Mouse (Mus musculus) retina, postnatal 7 days (tissue): Measurements from ENCODE around the gene Dsn1.
A peak's percentile ranks its signal among the peaks of the same experiment; 100 is the strongest.

Experiments used
- DNase-seq: peaks from one replicate; pipeline ENCODE4 v3.0.0-alpha.2; 2012; ENCODE audit warnings: low read depth, low spot score

Dsn1 gene

DNA sequence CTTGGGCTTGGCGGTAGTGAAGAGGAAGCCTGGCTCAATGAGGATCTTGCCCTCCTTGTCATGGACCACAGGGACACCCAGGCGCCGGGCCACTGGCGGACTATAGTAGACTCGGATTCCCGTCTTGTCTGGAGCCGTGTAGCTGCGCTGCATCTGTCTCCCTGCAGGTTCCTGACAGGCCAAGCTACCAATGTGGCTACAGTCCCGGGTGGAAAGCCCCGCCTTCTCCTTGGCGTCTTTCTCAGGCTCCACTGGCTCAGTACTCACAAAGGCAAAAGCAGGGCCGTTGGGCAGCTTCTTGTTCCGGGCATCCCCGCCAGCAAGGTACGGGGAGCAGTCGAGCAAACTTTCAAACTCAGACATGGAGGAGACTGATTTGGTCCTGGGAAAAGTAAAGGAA lies 14.2 kb upstream of the Dsn1 start:
- DNase-seq: no peak

- no peak for DNase-seq
Observed at GRCm38 (mm10) chr2:157019228-157019627, 12.3 kb upstream of the Dsn1 start.

DNA sequence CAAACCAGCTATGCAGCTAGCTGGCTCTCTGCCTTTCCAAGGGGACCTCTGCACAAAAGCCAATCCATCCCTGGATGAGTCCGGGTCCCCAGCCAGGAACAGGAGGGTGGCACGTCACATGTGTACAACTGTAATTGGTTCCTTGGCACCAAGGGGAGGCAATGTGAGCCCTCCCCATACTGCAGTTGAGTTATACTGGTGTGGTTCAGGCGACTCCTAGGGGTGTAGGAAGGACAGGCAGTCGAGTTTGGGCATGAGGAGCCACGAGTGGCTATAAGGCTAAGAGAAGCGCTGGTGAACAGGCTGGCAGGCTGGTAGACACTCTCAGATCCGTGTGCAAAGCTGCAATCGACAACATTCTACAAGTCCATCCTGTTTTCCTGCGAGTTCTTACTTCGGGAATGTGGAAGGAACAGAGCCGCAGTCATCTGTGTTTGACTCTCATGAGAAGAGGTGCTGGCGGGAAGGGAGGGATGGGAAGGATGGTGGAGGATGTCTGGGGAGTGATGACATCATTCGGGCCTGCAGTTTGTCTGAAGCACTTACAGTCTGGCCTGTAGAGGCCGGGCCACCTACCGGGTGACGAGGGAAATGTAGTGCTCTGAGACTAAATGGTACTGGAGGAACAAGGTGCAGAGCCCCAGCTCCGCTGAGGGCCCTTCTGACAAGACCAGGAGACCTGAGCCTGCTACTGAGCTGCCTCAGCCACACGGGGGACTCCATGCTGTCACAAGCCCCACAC lies 9.7 kb upstream of the Dsn1 start:
- no peak for DNase-seq

DNA sequence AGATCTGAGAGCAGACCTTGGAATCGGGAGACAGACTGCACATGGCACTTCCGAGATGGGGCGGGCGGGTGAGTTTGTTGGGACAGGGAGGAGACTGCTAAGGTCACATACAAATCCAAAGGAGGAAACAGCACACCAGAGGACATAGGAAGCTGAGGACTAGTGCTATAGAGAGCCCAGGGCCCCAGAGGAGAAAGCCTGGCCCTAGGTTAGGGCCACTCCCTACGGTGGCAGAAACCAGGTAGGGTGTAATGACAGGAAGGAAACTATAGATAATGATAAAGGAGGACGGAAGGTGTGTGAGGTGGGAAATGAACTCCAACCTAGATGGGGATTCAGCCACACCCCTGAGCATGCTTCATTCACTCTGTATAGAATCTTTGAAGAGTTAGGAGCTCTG lies 5.4 kb upstream of the Dsn1 start:
- no peak for DNase-seq

DNA sequence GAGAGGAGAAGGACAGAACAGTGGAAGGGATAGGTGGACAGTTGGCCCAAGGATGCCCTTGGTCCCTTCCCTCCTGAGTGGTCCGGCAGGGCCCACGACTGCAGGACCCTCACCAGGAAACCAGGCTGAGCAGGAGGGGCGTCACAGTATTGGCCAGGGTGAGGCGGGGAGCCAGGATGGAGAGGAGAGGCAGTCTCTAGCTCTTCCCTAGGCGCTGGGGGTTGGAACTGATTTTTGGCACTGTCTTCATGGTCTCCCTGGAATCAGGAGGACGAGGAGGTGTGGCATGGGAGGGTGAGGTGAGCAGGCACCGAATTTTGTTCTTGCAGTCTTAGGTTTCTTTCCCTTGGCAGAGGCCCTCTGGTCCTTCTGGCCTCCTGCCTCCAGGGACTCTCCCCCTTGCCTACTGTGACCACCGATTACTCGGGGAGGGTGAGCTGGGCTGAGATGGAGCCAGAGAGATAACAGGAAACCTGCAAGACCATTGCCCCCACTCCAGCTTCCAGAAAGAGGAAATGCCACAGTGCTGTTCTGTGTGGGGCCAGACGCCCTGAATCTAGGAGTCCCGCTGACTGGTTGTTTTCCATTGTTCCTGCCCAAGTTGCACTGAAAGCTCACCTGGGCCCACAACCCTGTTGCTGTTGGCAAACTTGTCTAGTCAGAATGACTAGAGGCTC lies 3.8 kb upstream of the Dsn1 start:
- DNase-seq: no peak

DNA sequence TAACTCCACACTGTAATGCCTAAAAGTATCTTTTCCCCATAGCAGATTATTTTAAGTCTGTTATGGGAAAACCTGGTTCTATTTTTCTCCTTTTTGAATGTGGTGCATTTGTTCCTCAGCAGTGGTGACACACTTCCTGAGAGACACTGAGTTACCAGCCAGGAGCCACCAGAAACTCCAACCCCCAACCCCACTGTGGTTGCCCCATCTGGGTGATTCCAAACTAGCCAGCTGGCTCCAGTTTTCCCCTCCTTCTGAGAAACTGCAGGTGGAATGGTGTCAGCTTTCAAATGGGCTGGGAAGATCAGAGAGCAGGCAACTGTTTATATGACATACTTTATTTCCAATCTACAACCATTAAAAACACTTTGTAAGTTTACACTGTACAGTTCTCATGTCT lies 3.2 kb upstream of the Dsn1 start:
- no peak for DNase-seq

GRCm38 (mm10) chr2:157008509-157008908 lies 1.6 kb upstream of the Dsn1 start:
- DNase-seq: no peak

GRCm38 (mm10) chr2:157007234-157007596 lies 261 bp upstream of the Dsn1 start:
- DNase-seq: no peak

DNA sequence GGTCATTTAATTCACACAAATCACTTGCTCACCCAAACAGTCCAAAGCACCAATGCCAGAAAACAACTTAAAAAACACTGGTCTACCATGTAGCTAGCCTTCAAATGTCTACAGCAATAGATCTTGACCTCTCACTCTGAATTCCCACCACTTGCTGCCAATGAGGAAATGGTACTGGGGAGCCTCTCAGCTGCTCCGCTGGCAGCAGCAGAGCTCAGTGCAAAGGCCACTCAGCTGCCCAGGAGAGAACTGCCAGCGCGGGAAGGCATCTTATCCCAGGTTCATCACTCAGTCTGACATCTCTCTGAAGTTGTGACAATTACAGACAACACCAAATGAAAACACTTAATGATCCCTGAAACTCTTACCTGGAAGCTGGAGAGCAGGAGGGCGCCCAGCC lies 4.6 kb downstream of the Dsn1 start:
- DNase-seq: no peak

- DNase-seq: no peak
Observed at GRCm38 (mm10) chr2:156998263-156998662, 8.7 kb downstream of the Dsn1 start.

- DNase-seq: peak; percentile 72
Observed at GRCm38 (mm10) chr2:156996576-156996975, 10.4 kb downstream of the Dsn1 start.

DNA sequence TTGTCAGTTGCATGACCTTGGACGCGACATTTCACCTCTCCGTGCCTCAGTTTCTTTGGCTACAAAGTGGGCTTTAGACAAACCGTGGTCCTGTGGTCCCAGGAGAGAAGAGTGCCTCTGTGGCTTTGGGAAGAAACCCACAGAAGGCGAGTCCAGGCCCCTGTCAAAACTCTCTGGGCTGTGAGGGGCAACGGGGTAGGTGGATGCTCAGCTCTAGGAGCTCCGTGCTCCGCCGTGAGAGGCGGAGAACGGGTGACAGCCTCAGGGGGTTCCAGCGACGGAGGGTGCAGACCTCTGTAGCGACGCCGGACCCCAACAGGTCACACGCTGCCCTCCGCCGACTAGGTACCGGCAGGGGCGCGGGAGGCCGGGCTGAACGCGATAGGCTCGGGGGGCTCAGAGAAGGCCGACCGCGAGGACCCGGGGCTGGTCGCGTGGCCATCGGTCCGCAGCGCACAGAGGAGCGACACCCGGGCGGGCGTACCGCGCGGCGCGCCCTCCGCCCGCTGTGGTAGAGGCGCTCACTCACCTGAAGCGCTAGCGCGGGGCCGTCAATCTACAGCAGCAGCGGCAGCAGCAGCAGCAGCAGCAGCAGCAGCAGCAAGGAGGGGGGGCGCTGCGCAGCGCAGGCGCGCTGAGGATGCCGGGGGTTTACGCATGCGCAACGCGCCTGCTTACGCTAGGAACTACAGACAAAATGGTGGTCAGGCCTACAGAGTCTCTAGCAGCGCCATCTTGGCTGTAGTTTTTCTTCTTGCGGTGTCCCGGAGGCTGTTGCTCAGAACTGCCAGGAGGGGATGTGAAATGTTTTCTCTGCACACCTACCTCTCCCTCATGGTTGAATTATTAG lies 15.3 kb downstream of the Dsn1 start, which contains the start of gene Ndrg3:
Gene Ndrg3 (minus strand): TSS at position 587 of the 850 bp plus-strand sequence.
- peak; percentile 93 for DNase-seq

GRCm38 (mm10) chr2:156990727-156991431 lies 16.1 kb downstream of the Dsn1 start:
- no peak for DNase-seq

GRCm38 (mm10) chr2:156987316-156987715 lies 19.6 kb downstream of the Dsn1 start:
- no peak for DNase-seq

GRCm38 (mm10) chr2:156982864-156983263 lies 24.1 kb downstream of the Dsn1 start:
- DNase-seq: no peak

DNA sequence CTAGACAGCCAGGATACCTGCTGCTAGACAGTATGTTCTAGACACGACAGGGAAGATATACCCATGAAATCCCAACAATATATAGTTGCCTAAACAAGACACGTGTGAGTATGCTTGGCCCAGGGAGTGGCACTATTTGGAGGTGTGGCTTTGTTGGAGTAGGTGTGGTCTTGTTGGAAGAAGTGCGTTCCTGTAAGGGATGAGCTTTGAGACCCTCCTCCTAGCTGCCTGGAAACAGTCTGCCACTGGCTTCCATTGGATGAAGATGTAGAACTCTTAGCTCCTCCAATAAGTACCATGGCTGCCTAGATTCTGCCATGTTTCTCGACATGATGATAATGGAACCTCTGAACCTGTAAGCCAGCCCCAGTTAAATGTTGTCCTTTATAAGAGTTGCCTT lies 25.7 kb downstream of the Dsn1 start:
- no peak for DNase-seq

- no peak for DNase-seq
Observed at GRCm38 (mm10) chr2:156980059-156980458, 26.9 kb downstream of the Dsn1 start.

DNA sequence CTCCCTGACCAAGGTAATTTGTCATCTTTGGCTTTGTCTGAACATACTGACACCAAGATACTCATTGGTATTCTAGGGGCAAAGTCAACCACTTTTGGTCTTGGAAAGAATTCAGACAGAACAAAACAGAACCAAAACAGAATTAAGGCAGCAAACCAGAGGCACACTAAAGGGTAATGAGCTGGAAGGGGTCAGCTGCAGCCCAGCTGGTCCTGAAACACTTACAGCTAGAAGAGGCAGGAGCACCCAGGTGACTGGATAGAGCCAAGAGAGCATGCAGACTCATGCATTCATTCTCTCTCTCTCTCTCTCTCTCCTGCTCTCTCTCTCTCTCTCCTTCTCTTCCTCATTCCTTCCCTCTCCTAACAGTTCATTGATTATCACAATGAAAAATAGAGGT lies 30.2 kb downstream of the Dsn1 start:
- DNase-seq: no peak

DNA sequence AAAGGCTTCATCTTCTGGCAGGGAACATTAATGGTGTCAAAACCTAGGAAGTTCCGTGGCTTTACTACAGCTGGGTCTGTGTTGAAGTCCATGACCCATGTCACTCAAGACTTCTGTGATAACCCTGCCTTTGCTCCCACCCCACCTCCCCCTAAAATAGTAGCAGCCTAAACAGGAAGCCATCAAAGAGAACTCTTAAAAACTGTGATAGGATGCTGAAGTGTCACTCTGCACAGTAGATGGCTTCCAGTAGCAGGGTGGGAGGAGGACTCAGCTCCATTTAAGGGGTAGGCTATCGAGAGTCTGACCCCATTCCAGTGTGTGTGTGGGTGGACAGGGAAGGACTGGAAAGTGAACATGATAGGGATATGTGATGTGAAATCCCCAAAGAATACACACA lies 32.0 kb downstream of the Dsn1 start:
- DNase-seq: no peak

- no peak for DNase-seq
Observed at GRCm38 (mm10) chr2:156973316-156974100, 33.4 kb downstream of the Dsn1 start.

DNA sequence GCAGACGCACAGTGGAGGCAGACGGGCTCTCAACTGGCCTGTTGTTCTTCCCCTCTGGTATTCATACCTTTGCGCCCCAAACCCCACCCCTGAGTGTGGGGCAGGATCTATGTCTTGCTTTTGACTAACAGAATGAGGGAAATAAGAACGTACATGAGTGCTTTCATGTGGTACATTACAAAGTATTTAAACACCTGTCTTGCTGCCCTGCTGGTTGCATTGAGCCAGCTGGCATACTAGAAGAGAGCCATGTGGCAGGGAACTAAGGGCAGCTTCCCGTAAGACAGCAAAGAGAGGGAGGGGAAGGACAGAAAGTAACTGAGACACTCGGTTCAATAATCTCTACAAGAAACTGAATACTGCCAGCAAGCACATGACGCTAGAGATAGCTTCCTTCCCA lies 36.7 kb downstream of the Dsn1 start:
- DNase-seq: no peak
